Mouse (Mus musculus): ENCODE results near the gene Rbks. TPM values are rescaled to one million over a fixed set of nuclear protein-coding genes. Genes with fewer than 3 reads are reported as not detected.
A peak's percentile ranks its signal among the peaks of the same experiment; 100 is the strongest.
"Not testable (repeated sequence)": the region's sequence is repeated elsewhere in the genome, so short reads cannot be mapped to it uniquely, and the experiment has no call there.

The Rbks gene
- polyA plus RNA-seq, 1 experiment from 2014 or later, result 15.4 TPM

DNA sequence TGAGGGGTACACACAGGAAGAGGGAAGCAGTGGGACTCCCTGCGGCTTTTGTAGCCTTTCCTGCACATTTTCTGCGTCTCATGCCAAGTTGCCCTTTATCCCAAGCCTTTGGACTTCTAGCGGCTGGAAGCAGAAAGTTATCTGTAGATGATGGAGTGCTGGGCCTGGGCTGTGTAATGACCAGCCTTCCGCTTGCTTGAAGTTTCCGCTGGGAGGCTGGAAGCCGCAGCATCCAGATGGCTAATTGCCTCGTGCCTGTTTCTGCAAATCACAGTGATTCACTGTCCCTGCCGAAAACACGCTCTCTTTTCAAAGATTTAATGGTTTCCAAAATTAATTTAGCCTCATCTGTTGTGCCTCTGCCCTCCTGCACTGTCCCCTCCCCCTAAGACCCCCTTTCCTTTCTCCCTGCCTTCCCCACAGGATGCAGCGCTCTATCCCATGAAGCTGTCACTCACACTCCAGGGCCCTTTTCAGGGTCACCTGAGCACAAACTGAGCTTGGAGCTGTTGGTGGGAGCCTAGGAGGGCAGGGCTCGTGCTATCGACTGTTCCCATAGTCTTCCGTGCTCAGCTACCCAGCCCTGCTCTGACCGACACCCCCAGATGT, 107.6 kb downstream of the Rbks start:
- H3K36me3 ChIP-seq, result no peaks in the 10 kb centered on the region

DNA sequence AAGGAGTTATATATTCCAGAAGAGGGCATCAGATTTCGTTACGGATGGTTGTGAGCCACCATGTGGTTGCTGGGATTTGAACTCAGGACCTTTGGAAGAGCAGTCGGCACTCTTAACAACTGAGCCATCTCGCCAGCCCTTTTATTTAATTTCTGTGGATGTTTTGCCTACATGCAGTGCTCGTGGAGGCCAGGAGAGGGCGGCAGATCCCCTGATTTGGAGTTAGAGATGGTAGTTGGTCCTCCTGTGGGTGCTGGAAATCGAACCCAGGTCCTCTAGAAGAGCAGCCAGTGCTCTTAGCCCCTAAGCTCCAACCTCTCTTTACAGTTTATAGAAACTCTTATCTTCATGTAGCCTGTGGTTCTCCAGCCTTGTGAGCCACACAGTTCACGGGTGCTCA, 108.8 kb downstream of the Rbks start:
- not testable (repeated sequence) for H3K9me3 ChIP-seq; ATAC-seq; H3K4me3 ChIP-seq (replicated peaks); H3K36me3 ChIP-seq; H3K27ac ChIP-seq; H3K4me1 ChIP-seq (replicated peaks); H3K27me3 ChIP-seq (replicated peaks); H3K4me2 ChIP-seq (replicated peaks); H3K9ac ChIP-seq
- WGBS, result 85% methylated on average over 8 of the region's 8 CpGs

More for the DNA sequence above, 107.6 kb downstream of the Rbks start:
- no peaks in the 10 kb centered on the region for H3K9me3 ChIP-seq
- H3K4me3 ChIP-seq (replicated peaks), result no peak overlapping the region
- H3K27me3 ChIP-seq (replicated peaks), result no peaks in the 10 kb centered on the region
- ATAC-seq, result peak; percentile 59
- no peak overlapping the region for H3K27ac ChIP-seq
- no peaks in the 10 kb centered on the region for H3K4me1 ChIP-seq (replicated peaks)
- no peak overlapping the region for H3K9ac ChIP-seq
- H3K4me2 ChIP-seq (replicated peaks), result no peak overlapping the region
- WGBS, result 70% methylated on average over 14 of the region's 14 CpGs

DNA sequence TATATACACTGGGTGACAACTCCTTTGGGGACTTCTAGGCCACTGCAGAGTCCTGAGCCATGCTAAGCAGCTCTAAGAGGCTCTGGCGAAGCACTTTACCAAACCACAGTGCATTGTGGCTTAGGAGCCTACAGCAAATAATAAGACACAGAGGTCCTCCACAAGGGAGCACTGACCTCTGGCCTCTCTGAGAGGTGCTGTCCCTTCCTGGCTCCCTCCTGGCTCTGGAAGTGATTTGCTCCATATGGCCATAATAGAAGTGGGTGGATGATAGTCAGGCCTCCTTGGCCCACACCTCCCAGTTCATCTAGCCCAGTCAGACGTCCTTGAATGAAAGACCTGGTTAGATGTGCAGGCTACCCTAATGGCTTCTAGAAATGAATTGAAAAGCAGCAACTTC, 109.4 kb downstream of the Rbks start:
- ATAC-seq, result no peak
- 74% methylated on average over 2 of the region's 2 CpGs for WGBS
- Histone ChIP-seq H3K9ac (no peak overlapping the region), H3K4me3 (replicated peaks) (no peak overlapping the region), H3K27ac (no peak overlapping the region), H3K27me3 (replicated peaks) (no peaks in the 10 kb centered on the region), H3K4me2 (replicated peaks) (no peak overlapping the region), H3K36me3 (no peaks in the 10 kb centered on the region), H3K9me3 (no peaks in the 10 kb centered on the region), H3K4me1 (replicated peaks) (no peaks in the 10 kb centered on the region)

DNA sequence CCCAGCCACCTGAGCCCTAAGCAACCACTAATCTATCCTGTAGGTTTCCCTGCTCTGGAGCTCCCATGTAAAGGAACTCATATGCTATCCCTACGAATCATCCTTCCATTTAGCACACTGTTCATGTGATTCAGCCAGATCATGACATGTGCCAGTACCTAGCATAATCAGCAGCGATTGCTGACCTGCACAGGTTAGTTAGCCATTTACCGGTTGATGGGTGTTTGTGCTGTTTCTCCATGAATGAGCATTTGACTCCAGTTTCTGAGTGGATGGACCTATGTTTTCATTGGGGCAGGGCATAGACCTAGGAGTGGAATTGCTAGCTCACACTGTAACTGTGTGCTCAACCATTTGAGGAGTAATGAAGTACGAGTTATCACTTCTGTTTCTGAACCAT, 111.9 kb downstream of the Rbks start:
- Histone ChIP-seq H3K9ac (no peak overlapping the region), H3K27me3 (replicated peaks) (no peaks in the 10 kb centered on the region), H3K4me2 (replicated peaks) (no peak overlapping the region), H3K4me3 (replicated peaks) (no peak overlapping the region), H3K9me3 (no peaks in the 10 kb centered on the region), H3K4me1 (replicated peaks) (no peaks in the 10 kb centered on the region), H3K27ac (no peak overlapping the region), H3K36me3 (no peaks in the 10 kb centered on the region)
- WGBS, result 95% methylated on average over 4 of the region's 4 CpGs
- ATAC-seq, result no peak

DNA sequence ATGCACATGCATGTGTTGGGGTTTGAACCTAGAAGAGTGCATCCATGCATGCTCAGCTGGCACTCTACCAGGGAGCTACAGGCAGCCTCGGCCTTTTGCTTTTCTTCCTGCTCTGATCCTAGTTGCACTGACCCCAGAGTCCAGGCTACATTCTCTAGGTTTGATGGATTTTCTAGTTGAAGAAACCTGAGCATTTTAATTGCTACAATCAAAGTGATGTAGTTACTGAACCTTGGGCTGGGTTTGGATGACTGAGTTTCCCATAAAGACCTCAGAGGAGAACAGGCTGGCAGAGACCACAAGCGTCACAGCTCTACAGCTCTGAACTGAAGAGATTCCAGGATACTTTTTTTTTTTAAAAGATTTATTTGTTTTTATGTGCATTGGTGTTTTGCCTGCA, 114.2 kb downstream of the Rbks start:
- Histone ChIP-seq H3K27me3 (replicated peaks) (no peaks in the 10 kb centered on the region), H3K9ac (no peak overlapping the region), H3K4me1 (replicated peaks) (no peaks in the 10 kb centered on the region), H3K4me3 (replicated peaks) (no peak overlapping the region), H3K4me2 (replicated peaks) (no peak overlapping the region), H3K36me3 (no peaks in the 10 kb centered on the region), H3K27ac (no peak overlapping the region), H3K9me3 (no peaks in the 10 kb centered on the region)
- WGBS, result 74% methylated on average over 2 of the region's 2 CpGs
- ATAC-seq, result no peak

DNA sequence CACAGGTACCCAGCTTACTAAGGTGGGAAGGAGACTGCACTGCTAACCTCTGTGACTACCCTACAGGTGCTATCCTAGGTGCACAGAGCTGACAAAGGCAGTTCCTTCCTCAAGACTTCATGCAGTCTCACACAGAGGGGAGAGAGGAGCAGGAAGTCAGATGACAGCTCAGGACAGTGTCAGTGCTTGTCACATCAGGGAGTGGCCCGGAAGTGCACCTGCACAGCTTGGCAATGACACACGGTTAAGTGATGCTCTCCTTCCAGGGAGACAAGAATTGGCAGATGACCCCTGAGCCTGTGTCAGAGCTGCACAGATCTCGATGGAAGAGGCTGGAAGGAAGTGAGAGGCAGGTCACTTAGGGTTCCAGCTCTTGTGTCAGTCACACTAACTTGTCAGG, 115.5 kb downstream of the Rbks start:
- Histone ChIP-seq H3K36me3 (no peaks in the 10 kb centered on the region), H3K4me1 (replicated peaks) (no peaks in the 10 kb centered on the region), H3K4me2 (replicated peaks) (no peak overlapping the region), H3K27me3 (replicated peaks) (no peaks in the 10 kb centered on the region), H3K9ac (no peak overlapping the region), H3K27ac (no peak overlapping the region), H3K4me3 (replicated peaks) (no peak overlapping the region), H3K9me3 (no peaks in the 10 kb centered on the region)
- no peak for ATAC-seq
- 71% methylated on average over 3 of the region's 3 CpGs for WGBS

DNA sequence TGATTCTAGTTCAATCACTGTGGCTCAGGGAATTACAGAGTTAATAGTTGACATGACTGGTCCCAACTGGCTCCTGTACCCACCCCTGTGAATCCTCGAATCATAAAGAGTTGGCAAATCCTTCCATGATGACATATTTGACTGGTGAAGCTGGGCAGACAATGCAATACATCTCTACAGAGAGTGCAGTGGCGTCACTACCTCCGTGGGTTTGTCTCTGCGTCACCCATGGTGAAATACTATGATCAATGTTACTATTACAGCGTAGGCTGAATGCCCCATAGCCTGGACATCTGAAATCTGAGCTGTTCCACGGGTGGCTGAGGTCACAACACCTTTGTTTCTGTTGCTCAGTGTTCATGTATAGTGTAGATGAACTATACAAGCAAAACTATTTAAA, 116.2 kb downstream of the Rbks start:
- no peak for ATAC-seq
- Histone ChIP-seq H3K4me3 (replicated peaks) (no peak overlapping the region), H3K4me1 (replicated peaks) (no peaks in the 10 kb centered on the region), H3K9ac (no peak overlapping the region), H3K36me3 (no peaks in the 10 kb centered on the region), H3K4me2 (replicated peaks) (no peak overlapping the region), H3K9me3 (no peaks in the 10 kb centered on the region), H3K27ac (no peak overlapping the region), H3K27me3 (replicated peaks) (no peaks in the 10 kb centered on the region)
- WGBS, result 72% methylated on average over 6 of the region's 6 CpGs

DNA sequence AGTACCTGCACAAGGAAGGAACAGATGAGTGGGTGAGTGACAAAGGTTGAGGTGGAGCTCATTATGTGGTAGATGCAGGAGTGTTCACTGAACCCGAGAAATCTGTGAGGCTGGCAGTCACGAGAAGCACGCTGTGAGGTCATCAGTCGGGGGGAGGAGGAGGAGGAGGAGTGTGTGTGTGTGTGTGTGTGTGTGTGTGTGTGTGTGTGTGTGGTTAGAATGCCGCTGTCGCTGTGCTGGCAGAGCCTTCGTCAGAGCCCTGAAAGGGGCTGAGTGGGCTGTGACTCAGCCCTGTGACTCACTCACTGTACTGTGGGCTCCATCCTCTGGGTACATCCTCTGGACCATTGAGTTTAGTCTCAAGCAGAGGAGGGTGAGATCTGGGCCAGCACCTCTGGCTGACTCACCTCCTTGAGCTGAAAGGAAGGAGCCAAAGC, 120.9 kb downstream of the Rbks start:
- 83% methylated on average over 6 of the region's 7 CpGs for WGBS
- no peaks in the 10 kb centered on the region for H3K27me3 ChIP-seq (replicated peaks)

More for the DNA sequence above, 120.9 kb downstream of the Rbks start:
- ATAC-seq, result no peak
- Histone ChIP-seq H3K27ac (no peak overlapping the region), H3K9ac (no peak overlapping the region), H3K36me3 (no peaks in the 10 kb centered on the region), H3K9me3 (no peaks in the 10 kb centered on the region), H3K4me3 (replicated peaks) (no peak overlapping the region), H3K4me2 (replicated peaks) (no peak overlapping the region), H3K4me1 (replicated peaks) (0 out of 2 replicates have a peak, but pooled peaks cover 1% of the 10 kb centered on the region)

Other genes with a start within 250 kb of the Rbks start
- 37.6 and 40.1 TPM in 2 replicates for gene Zfp512, start 245.2 kb downstream of the Rbks start, polyA plus RNA-seq (2015; fragmentation: Nextera tagmentation; extraction: Ambion mirVana)
- not detected in 2 replicates for gene 4930548H24Rik, start 211.9 kb downstream of the Rbks start, polyA plus RNA-seq (2015; fragmentation: Nextera tagmentation; extraction: Ambion mirVana)
- 47.9 and 54.5 TPM in 2 replicates for gene Gpn1, start 202.9 kb downstream of the Rbks start, polyA plus RNA-seq (2015; fragmentation: Nextera tagmentation; extraction: Ambion mirVana)
- 25.5 and 27.8 TPM in 2 replicates for gene Slc4a1ap, start 170.6 kb downstream of the Rbks start, polyA plus RNA-seq (2015; fragmentation: Nextera tagmentation; extraction: Ambion mirVana)
- 18.1 TPM in 2 replicates for gene Supt7l, start 169.8 kb downstream of the Rbks start, polyA plus RNA-seq (2015; fragmentation: Nextera tagmentation; extraction: Ambion mirVana)
- gene Mrpl33, start 100.7 kb downstream of the Rbks start, polyA plus RNA-seq (2015; fragmentation: Nextera tagmentation; extraction: Ambion mirVana), result 321 and 322 TPM in 2 replicates
- gene Babam2, start 57 bp upstream of the Rbks start, polyA plus RNA-seq (2015; fragmentation: Nextera tagmentation; extraction: Ambion mirVana), result 70.9 and 78.7 TPM in 2 replicates